Mouse (Mus musculus) heart, adult 2 months (tissue): ENCODE data around the gene Cnksr3.

Experiments
- CTCF ChIP-seq: fragments of 200-600 bp; IDR thresholded peaks from 2 replicates; pipeline ENCODE4 v1.8.1; 2022; ENCODE audit warnings: antibody characterized with exemption, mild to moderate bottlenecking, moderate library complexity
- POLR2A ChIP-seq: fragments of 200-500 bp; IDR thresholded peaks from 2 replicates; pipeline ENCODE4 v1.6.1; 2011; ENCODE audit warnings: mild to moderate bottlenecking, low read depth, low read length, control low read depth; ENCODE audit not compliant: insufficient read depth

GRCm38 (mm10) chr10:7163031-7163430 is 49.0 kb downstream of the Cnksr3 start:
- TF ChIP-seq POLR2A (no peak), CTCF (no peak)
